Mouse (Mus musculus) MN1 (cell line): ENCODE data around the gene Phf2.
"Not testable (repeated sequence)": the region's sequence is repeated elsewhere in the genome, so short reads cannot be mapped to it uniquely, and the experiment has no call there.

Experiments used
- DNase-seq: peaks from one replicate; pipeline ENCODE4 v3.0.0-alpha.2; 2016; ENCODE audit warnings: low spot score

The Phf2 gene

GRCm38 (mm10) chr13:48858054-48858453 lies 12.9 kb downstream of the Phf2 start:
- DNase-seq, result no peak

- no peak for DNase-seq
Measured at GRCm38 (mm10) chr13:48857246-48857932, 13.5 kb downstream of the Phf2 start.

- no peak for DNase-seq
Measured at GRCm38 (mm10) chr13:48853947-48854346, 17.0 kb downstream of the Phf2 start.

- no peak for DNase-seq
Measured at GRCm38 (mm10) chr13:48853475-48853874, 17.4 kb downstream of the Phf2 start.

GRCm38 (mm10) chr13:48852859-48853258 lies 18.1 kb downstream of the Phf2 start:
- no peak for DNase-seq

GRCm38 (mm10) chr13:48851719-48852118 lies 19.2 kb downstream of the Phf2 start:
- no peak for DNase-seq

GRCm38 (mm10) chr13:48850771-48851170 lies 20.1 kb downstream of the Phf2 start:
- DNase-seq, result no peak

GRCm38 (mm10) chr13:48850326-48850725 lies 20.6 kb downstream of the Phf2 start:
- no peak for DNase-seq

GRCm38 (mm10) chr13:48849155-48849554 lies 21.8 kb downstream of the Phf2 start:
- peak; percentile 54 for DNase-seq

GRCm38 (mm10) chr13:48845308-48845707 lies 25.6 kb downstream of the Phf2 start:
- DNase-seq, result no peak

GRCm38 (mm10) chr13:48843530-48843929 lies 27.4 kb downstream of the Phf2 start:
- no peak for DNase-seq

- DNase-seq, result no peak
Measured at GRCm38 (mm10) chr13:48841905-48842592, 28.9 kb downstream of the Phf2 start.

GRCm38 (mm10) chr13:48838284-48838683 lies 32.6 kb downstream of the Phf2 start:
- no peak for DNase-seq

GRCm38 (mm10) chr13:48837537-48837936 lies 33.4 kb downstream of the Phf2 start:
- no peak for DNase-seq

- DNase-seq, result no peak
Measured at GRCm38 (mm10) chr13:48830528-48831250, 40.2 kb downstream of the Phf2 start.

GRCm38 (mm10) chr13:48829780-48830179 lies 41.1 kb downstream of the Phf2 start:
- no peak for DNase-seq

GRCm38 (mm10) chr13:48822871-48823270 lies 48.0 kb downstream of the Phf2 start:
- DNase-seq, result no peak

GRCm38 (mm10) chr13:48822288-48822687 lies 48.6 kb downstream of the Phf2 start:
- DNase-seq, result peak; percentile 30

- no peak for DNase-seq
Measured at GRCm38 (mm10) chr13:48819131-48819530, 51.8 kb downstream of the Phf2 start.

- DNase-seq, result no peak
Measured at GRCm38 (mm10) chr13:48814406-48814805, 56.5 kb downstream of the Phf2 start.

- no peak for DNase-seq
Measured at GRCm38 (mm10) chr13:48810991-48811390, 59.9 kb downstream of the Phf2 start.

GRCm38 (mm10) chr13:48810274-48810823 lies 60.6 kb downstream of the Phf2 start:
- DNase-seq, result no peak

- DNase-seq, result not testable (repeated sequence)
Measured at GRCm38 (mm10) chr13:48809668-48810067, 61.3 kb downstream of the Phf2 start.
